Mouse (Mus musculus) heart, embryonic 11.5 days (tissue): Measurements from ENCODE around the gene Itln1. TPM values are rescaled to one million over a fixed set of nuclear protein-coding genes. Genes with fewer than 3 reads are reported as not detected.

Source experiments
- ATAC-seq: fragments of 200-750 bp; cut with Nextera tagmentation; replicated peaks from 2 replicates; pipeline ENCODE4 v1.8.0; 2017; ENCODE audit warnings: moderate library complexity; ENCODE audit not compliant: insufficient number of reproducible peaks, low FRiP score, low TSS enrichment
- H3K27ac ChIP-seq: fragments of 300-500 bp; sonication (generic); 2 replicates; pipeline ENCODE4 v1.5.1; 2014; ENCODE audit warnings: mild to moderate bottlenecking, low read depth, low read length
- H3K27me3 ChIP-seq: fragments of 300-500 bp; sonication (generic); 2 replicates; pipeline ENCODE4 v1.6.1; 2014; ENCODE audit warnings: mild to moderate bottlenecking, low read length, mixed read lengths; ENCODE audit not compliant: control insufficient read depth, insufficient read depth
- H3K36me3 ChIP-seq: fragments of 300-500 bp; sonication (generic); 2 replicates; pipeline ENCODE4 v1.6.1; 2014; ENCODE audit warnings: mild to moderate bottlenecking, low read length, moderate library complexity, mixed read lengths; ENCODE audit not compliant: control insufficient read depth, insufficient read depth
- H3K4me1 ChIP-seq: fragments of 300-500 bp; sonication (generic); 2 replicates; pipeline ENCODE4 v1.6.1; 2014; ENCODE audit warnings: low read length; ENCODE audit not compliant: control insufficient read depth, insufficient read depth
- H3K4me2 ChIP-seq: fragments of 300-500 bp; sonication (generic); 2 replicates; pipeline ENCODE4 v1.6.1; 2014; ENCODE audit warnings: mild to moderate bottlenecking, moderate library complexity
- H3K4me3 ChIP-seq: fragments of 300-500 bp; sonication (generic); 2 replicates; pipeline ENCODE4 v1.5.1; 2014; ENCODE audit warnings: low read depth, low read length
- H3K9ac ChIP-seq: fragments of 300-500 bp; sonication (generic); 2 replicates; pipeline ENCODE4 v1.6.1; 2014; ENCODE audit warnings: mild to moderate bottlenecking, low read depth, low read length, moderate library complexity
- H3K9me3 ChIP-seq: fragments of 300-500 bp; sonication (generic); replicated peaks from 2 replicates; pipeline ENCODE4 v1.6.1; 2016; ENCODE audit warnings: low read length; ENCODE audit not compliant: control insufficient read depth
- WGBS: fragments of 180-500 bp; shearing (Covaris S2); extraction: QIAGEN DNeasy Blood & Tissue Kit; methylation state at CpG from one replicate; pipeline ENCODE4 v1.1.7; 2014; ENCODE audit not compliant: insufficient replicate concordance; 5-methylcytosine and 5-hydroxymethylcytosine counted together
- polyA plus RNA-seq: library from polyadenylated mRNA; unstranded; fragments of >200 nt; fragmentation: Nextera tagmentation; extraction: Ambion mirVana; gene quantifications from 2 replicates; pipeline ENCODE4 v1.2.1, GENCODE M21; 2014

Itln1 gene
- polyA plus RNA-seq: not detected in 2 replicates

GRCm38 (mm10) chr1:171535194-171535593 lies at the start of gene Itln1:
Gene Itln1 (minus strand): TSS chr1:171535294.
- WGBS: 92% methylated on average over 1 of the region's 1 CpGs
- no peaks in the 10 kb centered on the region for H3K4me1 ChIP-seq
- ATAC-seq: no peak

GRCm38 (mm10) chr1:171584584-171584983 lies 49.5 kb upstream of the Itln1 start:
- 60% methylated on average over 2 of the region's 2 CpGs for WGBS
- H3K9me3 ChIP-seq: no peaks in the 10 kb centered on the region
- H3K4me2 ChIP-seq: no peak overlapping the region
- no peaks in the 10 kb centered on the region for H3K36me3 ChIP-seq
- H3K9ac ChIP-seq: no peak overlapping the region
- H3K4me1 ChIP-seq: no peaks in the 10 kb centered on the region
- ATAC-seq: no peak
- no peak overlapping the region for H3K27ac ChIP-seq
- no peak overlapping the region for H3K4me3 ChIP-seq
- H3K27me3 ChIP-seq: no peaks in the 10 kb centered on the region

More at GRCm38 (mm10) chr1:171535194-171535593, at the start of gene Itln1:
- no peak within 1 kb of the TSS for H3K27ac ChIP-seq
- H3K27me3 ChIP-seq: no peaks in the 10 kb centered on the region
- H3K4me3 ChIP-seq: no peak within 1 kb of the TSS
- no peaks in the 10 kb centered on the region for H3K9me3 ChIP-seq
- H3K4me2 ChIP-seq: no peak within 1 kb of the TSS
- no peak within 1 kb of the TSS for H3K9ac ChIP-seq
- H3K36me3 ChIP-seq: no peaks in the 10 kb centered on the region

- no peaks in the 10 kb centered on the region for H3K36me3 ChIP-seq
- H3K9ac ChIP-seq: no peak overlapping the region
- no peak overlapping the region for H3K4me3 ChIP-seq
- H3K4me1 ChIP-seq: no peaks in the 10 kb centered on the region
- H3K9me3 ChIP-seq: no peaks in the 10 kb centered on the region
- 82% methylated on average over 7 of the region's 7 CpGs for WGBS
- no peaks in the 10 kb centered on the region for H3K27me3 ChIP-seq
- ATAC-seq: no peak
- no peak overlapping the region for H3K4me2 ChIP-seq
- H3K27ac ChIP-seq: no peak overlapping the region
Observed at GRCm38 (mm10) chr1:171577168-171577567, 42.1 kb upstream of the Itln1 start.

- no peak for ATAC-seq
- Histone ChIP-seq H3K4me3 (no peak overlapping the region), H3K27me3 (no peaks in the 10 kb centered on the region), H3K4me1 (no peaks in the 10 kb centered on the region), H3K36me3 (no peaks in the 10 kb centered on the region), H3K27ac (no peak overlapping the region), H3K9me3 (no peaks in the 10 kb centered on the region), H3K9ac (no peak overlapping the region), H3K4me2 (no peak overlapping the region)
- WGBS: 58% methylated on average over 2 of the region's 2 CpGs
Observed at GRCm38 (mm10) chr1:171568436-171568835, 33.3 kb upstream of the Itln1 start.

- H3K4me2 ChIP-seq: no peak overlapping the region
- no peaks in the 10 kb centered on the region for H3K9me3 ChIP-seq
- no peaks in the 10 kb centered on the region for H3K4me1 ChIP-seq
- H3K9ac ChIP-seq: no peak overlapping the region
- H3K36me3 ChIP-seq: no peaks in the 10 kb centered on the region
- no peak overlapping the region for H3K27ac ChIP-seq
- no peak overlapping the region for H3K4me3 ChIP-seq
- 22% methylated on average over 8 of the region's 8 CpGs for WGBS
- ATAC-seq: no peak
- no peaks in the 10 kb centered on the region for H3K27me3 ChIP-seq
Observed at GRCm38 (mm10) chr1:171566777-171567176, 31.7 kb upstream of the Itln1 start.

GRCm38 (mm10) chr1:171565888-171566287 lies 30.8 kb upstream of the Itln1 start:
- H3K4me2 ChIP-seq: no peak overlapping the region
- no peak overlapping the region for H3K9ac ChIP-seq
- no peaks in the 10 kb centered on the region for H3K4me1 ChIP-seq
- H3K4me3 ChIP-seq: no peak overlapping the region
- H3K27ac ChIP-seq: no peak overlapping the region
- 36% methylated on average over 4 of the region's 4 CpGs for WGBS
- no peak for ATAC-seq
- no peaks in the 10 kb centered on the region for H3K27me3 ChIP-seq
- no peaks in the 10 kb centered on the region for H3K36me3 ChIP-seq
- no peaks in the 10 kb centered on the region for H3K9me3 ChIP-seq

- Histone ChIP-seq H3K4me1 (0 out of 2 replicates have a peak, but pooled peaks cover 3% of the 10 kb centered on the region), H3K27me3 (no peaks in the 10 kb centered on the region), H3K4me3 (no peak overlapping the region), H3K36me3 (no peaks in the 10 kb centered on the region), H3K9ac (no peak overlapping the region), H3K27ac (no peak overlapping the region), H3K9me3 (no peaks in the 10 kb centered on the region), H3K4me2 (no peak overlapping the region)
- no peak for ATAC-seq
- 52% methylated on average over 3 of the region's 3 CpGs for WGBS
Observed at GRCm38 (mm10) chr1:171564247-171564646, 29.2 kb upstream of the Itln1 start.

- Histone ChIP-seq H3K4me3 (no peak overlapping the region), H3K27me3 (no peaks in the 10 kb centered on the region)
- 77% methylated on average over 2 of the region's 2 CpGs for WGBS
Observed at GRCm38 (mm10) chr1:171563042-171563441, 27.9 kb upstream of the Itln1 start.

GRCm38 (mm10) chr1:171561639-171562225 lies 26.6 kb upstream of the Itln1 start:
- 61% methylated on average over 8 of the region's 11 CpGs for WGBS

More at GRCm38 (mm10) chr1:171563042-171563441, 27.9 kb upstream of the Itln1 start:
- H3K27ac ChIP-seq: no peak overlapping the region
- no peak for ATAC-seq
- H3K9ac ChIP-seq: no peak overlapping the region
- H3K9me3 ChIP-seq: no peaks in the 10 kb centered on the region
- no peak overlapping the region for H3K4me2 ChIP-seq
- H3K36me3 ChIP-seq: no peaks in the 10 kb centered on the region
- 0 out of 2 replicates have a peak, but pooled peaks cover 3% of the 10 kb centered on the region for H3K4me1 ChIP-seq

More at GRCm38 (mm10) chr1:171561639-171562225, 26.6 kb upstream of the Itln1 start:
- H3K27ac ChIP-seq: no peak overlapping the region
- H3K9me3 ChIP-seq: no peaks in the 10 kb centered on the region
- H3K4me1 ChIP-seq: 0 out of 2 replicates have a peak, but pooled peaks cover 3% of the 10 kb centered on the region
- no peak for ATAC-seq
- H3K36me3 ChIP-seq: no peaks in the 10 kb centered on the region
- H3K4me2 ChIP-seq: no peak overlapping the region
- H3K4me3 ChIP-seq: no peak overlapping the region
- H3K27me3 ChIP-seq: no peaks in the 10 kb centered on the region
- H3K9ac ChIP-seq: no peak overlapping the region
